Mouse (Mus musculus) heart, postnatal 4 days (tissue): ENCODE results near the gene Aig1. TPM values are rescaled to one million over a fixed set of nuclear protein-coding genes. Genes with fewer than 3 reads are reported as not detected.

Source experiments
- DNase-seq: peaks from one replicate; pipeline ENCODE4 v3.0.0; 2021
- total RNA-seq, 2 experiments: library from RNA; stranded (reverse); gene quantifications; 2 replicates each; pipeline ENCODE4 v1.2.3; 2021

Aig1 gene
- total RNA-seq, 2 experiments from 2014 or later = 68.9 TPM

DNA sequence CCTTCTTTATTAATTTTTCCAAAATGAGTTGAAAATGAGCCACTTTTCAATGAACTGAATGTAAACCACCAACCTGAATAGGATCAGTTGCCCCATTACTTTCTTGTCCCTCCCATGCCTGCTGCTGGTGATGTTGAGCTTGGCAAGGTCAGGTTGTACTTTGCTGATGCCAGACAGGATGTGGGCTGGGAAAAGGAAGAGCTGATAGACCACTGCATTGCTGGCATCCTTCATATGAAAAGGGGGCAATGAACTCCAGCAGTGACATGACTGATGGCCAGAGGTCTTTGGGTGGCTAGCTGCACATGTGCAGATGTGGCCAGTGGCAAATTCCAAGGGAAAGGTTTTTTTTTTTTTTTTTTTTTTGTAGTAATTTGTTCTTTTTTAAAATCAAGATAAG lies 172.5 kb downstream of the Aig1 start:
- DNase-seq = no peak

DNA sequence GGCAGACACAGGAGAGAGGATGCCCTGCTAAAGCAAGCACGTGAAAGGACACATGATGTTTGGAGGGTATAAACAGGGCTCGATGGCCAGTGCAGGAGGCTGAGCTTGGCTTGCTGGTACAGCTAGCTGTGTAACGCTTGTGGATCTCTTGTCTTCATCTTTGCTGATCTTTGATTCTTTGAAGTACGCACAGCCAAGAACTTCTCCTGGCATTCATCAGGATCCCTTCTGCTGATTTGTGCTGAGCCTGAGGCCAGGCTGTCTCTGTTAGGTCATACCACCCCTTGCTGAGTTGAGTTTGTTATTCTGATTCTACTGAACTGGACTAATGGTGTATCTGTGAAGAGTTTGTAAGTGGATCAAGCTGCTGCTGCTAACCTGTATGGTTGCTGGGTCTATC lies 175.5 kb downstream of the Aig1 start:
- no peak for DNase-seq

DNA sequence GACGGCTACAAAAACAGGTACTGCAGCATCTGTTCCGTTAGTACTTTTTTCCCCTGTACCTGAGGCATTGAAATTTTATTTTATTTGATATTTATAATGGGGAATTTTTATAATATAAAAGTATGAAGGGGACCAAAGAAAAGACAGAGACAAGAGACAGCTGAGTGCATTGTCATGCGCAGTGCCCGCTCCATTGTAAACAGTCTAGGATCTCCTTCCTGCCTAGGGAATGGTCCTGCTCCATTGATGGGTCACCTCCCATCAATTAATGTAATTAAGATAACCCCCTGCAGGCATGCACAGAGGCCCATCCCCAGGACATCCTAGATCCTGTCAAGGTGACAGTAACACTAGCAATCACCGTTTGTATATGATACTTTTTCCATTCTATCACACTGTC lies 178.0 kb downstream of the Aig1 start:
- no peak for DNase-seq

- DNase-seq = no peak
Measured at GRCm38 (mm10) chr10:13689841-13690590, 178.8 kb downstream of the Aig1 start.

DNA sequence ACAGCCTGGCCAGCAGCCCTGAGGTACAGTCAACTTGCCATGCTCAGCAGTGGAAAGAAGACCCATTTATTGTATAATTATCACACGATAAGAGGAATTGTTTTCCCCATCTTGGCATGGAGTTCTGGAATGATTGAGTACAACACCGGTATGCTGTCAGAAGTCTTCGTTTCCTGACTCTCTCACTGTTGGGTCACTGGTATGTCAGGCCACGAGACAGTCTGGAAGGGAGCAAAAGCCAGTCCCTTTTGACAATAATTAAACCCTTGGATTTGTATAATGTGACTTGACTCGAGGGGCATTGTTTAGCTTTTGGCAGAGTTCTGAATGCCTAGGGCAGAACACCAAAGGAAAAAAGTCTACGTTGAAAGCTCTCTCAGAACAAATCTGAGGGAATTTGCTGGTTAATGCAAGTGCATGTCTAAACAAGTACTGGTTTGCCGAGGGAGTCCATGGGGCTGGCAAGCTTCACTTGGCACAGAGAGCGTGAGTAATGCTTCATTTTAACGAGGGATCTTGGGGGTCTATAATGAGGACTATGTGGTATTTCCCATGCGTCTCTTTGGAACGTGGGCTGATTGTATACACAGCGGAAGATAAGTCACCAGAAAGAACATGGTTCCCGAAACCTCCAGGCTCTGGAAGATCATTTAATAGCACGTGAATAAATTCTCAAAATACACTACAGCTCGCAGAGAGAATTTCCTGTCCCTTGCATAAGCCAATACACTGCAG lies 180.2 kb downstream of the Aig1 start:
- DNase-seq = no peak

GRCm38 (mm10) chr10:13687182-13687810 lies 181.5 kb downstream of the Aig1 start:
- no peak for DNase-seq

- peak; percentile 21 for DNase-seq
Measured at GRCm38 (mm10) chr10:13686127-13686526, 182.7 kb downstream of the Aig1 start.

DNA sequence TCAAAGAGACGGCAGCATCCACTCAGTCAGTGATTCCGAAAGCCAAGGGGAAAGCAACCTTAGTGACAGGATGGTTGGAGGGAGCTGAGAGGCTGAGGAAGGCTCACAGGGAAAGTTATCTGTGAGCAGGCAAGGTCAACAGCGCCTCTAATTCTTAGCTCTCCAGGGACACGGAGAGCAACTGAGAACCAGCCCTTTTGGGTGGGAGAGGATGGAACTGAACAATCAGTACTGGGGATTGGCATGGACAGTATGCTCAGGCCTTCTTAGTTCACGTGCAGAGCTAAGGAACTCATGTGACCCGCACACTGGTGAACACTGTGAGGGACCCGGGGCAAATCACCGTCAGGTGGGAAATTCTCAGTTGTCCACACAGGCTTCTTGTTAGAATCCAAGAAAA lies 183.4 kb downstream of the Aig1 start:
- DNase-seq = no peak

DNA sequence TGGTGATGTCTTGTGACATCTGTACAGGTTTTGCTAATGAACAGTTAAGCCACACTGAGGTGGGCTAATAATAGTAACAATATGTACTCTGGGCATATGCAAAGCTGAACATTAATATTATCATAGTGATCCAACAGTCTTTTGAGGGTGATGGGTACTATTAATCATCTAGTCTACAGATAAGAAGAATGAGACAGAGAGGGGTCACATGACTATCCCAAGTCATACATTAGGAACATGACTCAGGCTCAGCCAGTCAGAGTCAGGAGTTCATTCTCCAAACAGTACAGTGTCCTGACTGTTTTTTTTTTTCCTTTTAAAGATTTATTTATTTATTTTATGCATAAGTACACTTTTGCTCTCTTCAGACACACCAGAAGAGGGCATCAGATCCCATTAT lies 184.3 kb downstream of the Aig1 start:
- DNase-seq = no peak

DNA sequence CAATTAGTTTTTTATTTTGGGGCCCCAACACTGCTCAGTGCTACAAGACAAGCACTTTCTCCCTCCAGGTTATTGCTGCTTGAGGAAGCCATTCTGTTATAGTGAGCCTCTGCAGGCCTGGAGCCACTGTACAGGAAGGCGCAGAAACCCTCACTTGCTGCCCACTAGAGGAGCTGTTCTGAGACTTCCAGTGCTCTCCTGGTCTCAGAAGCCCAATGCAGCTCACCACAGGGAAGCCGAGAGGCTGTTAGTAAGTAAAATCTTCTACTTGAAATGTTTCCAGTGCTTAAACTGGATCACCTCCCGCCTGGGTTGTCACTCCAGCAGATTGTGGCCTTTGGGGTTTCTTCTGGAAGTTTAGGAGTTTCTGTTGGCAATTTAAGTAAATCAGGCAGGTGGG lies 186.2 kb downstream of the Aig1 start:
- peak; percentile 38 for DNase-seq

DNA sequence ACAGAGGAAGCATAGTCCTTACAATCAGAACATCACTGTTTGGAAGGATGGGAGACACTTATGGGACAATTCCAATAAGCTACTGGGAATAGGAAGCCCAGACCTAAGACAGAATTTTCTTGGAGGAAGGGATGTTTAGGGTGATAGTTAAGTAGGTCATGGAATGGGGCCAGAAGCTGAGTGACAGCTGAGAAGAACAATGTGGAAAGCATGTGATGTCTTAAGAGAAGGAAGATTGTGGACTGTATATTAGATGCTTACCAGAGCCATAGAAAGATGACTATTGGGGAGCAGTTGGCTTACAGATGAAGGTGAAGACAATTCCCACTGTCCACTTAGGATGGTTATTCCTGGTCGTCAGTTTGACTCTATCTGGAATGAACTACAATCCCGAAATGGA lies 191.3 kb downstream of the Aig1 start:
- DNase-seq = peak; percentile 21

- no peak for DNase-seq
Measured at GRCm38 (mm10) chr10:13675033-13675379, 193.8 kb downstream of the Aig1 start.

DNA sequence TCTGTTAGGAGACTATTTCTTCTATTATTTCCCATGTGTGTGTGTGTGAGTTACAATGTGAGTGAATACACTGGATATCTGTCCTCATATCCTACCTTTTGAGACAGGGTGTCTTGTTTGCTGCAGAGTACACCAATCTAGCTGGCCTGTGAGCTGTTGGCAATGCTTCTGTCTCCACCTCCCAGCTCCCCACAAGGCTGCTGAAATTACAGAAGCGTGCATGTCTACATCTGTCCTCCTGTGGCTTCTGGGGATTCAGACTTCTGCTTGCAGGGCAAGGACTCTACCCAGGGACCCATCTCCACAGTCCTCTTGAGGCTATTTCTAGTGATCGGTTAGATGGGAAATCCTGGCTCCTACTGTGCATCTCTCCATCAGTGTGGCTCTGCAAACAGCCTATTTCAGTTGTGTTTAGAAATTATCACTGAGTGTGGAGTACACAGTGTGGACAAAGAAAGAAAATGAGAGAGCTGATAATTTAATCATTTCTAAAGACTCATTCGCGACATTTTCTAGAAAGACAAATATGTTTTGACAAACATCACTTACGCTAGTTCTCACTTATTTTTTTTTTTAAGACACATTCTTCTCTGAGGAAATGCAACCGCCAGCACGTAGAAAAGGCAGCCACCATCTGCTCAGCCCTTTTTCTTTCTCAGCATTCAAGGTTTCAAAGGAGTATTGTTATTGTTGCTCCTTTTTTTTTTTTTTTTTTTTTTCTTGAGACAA lies 194.3 kb downstream of the Aig1 start:
- no peak for DNase-seq

DNA sequence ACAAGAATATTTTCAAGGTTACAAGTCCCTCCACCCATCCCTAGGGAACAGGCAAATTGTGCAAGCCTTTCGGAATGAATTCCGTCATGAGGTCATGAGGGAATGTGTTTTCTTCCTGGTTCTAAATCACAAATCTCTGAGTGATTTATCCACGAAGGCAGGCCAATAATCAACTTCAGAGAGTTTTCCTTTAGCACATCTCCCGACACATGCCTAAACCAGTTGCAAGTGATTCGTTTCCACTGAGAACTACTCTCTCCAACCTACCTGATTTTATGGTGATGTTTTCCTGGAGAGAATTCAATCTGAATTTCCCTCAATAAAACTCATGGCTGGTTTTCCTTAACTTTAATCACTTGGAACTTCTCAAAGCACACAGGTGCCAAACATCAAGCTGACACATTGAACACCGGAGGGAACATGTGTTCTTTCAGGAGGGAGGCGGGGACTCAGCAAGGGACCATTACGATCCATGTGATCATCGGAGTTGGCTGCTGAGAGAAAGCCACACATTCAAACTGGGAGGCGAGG lies 201.5 kb downstream of the Aig1 start:
- peak; percentile 45 for DNase-seq

- DNase-seq = no peak
Measured at GRCm38 (mm10) chr10:13663476-13663875, 205.3 kb downstream of the Aig1 start.

- no peak for DNase-seq
Measured at GRCm38 (mm10) chr10:13659778-13660177, 209.0 kb downstream of the Aig1 start.

GRCm38 (mm10) chr10:13653739-13654462 lies 214.9 kb downstream of the Aig1 start:
- DNase-seq = no peak

DNA sequence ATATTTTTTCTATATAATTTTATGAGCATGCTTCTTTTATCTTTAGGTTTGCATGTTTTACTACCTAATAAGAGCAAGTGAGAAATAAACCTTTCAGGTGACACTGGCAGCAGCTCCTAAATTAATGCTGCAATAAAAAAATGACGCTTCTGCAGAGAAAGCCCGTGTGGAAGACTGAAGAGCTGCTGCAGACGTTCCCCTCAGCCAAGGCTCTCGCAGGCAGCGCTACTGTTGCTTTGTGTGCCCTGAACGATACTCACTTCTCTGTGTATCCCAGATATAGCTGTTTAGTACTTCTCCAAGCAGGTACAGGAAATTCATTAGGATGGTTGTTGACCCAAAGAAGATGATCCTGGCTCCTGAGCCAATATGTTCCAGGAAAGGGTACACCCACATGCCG lies 215.5 kb downstream of the Aig1 start:
- no peak for DNase-seq

- DNase-seq = no peak
Measured at GRCm38 (mm10) chr10:13652061-13652460, 216.7 kb downstream of the Aig1 start.

- DNase-seq = no peak
Measured at GRCm38 (mm10) chr10:13641750-13642149, 227.0 kb downstream of the Aig1 start.

- DNase-seq = no peak
Measured at GRCm38 (mm10) chr10:13631796-13632195, 237.0 kb downstream of the Aig1 start.

DNA sequence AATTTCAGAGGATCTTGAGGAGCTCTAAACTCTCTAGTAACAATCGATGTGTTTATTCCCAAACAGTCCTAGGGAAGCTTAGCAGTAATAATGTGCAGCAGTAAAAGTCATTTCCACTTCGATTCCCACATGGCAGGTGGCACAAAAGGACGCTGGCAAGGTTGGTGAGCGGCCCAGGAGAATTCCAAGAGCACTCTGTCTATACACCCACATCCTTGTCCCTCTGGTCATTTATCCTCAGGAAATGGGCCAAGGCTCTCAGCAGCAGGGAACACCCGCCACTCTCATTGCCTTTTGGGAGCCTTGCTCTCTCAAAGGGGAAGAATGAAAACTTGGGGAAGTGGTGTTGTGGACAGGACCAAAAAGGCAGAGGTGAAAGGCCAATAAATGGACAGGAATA lies 245.0 kb downstream of the Aig1 start:
- DNase-seq = no peak
